ENCODE assay signal across 10 mouse cellular contexts in genomic region chr5:107357723-107358122, GRCm38 (mm10). TPM values are rescaled to one million over a fixed set of nuclear protein-coding genes. Genes with fewer than 3 reads are reported as not detected.
"Had no signal": no experiment of that assay in that cellular context is flagged by ENCODE, and none has a peak within 500 bp of the region (broad histone marks: within the 10 kb centered on the region; RNA-seq: fewer than 3 reads in every experiment).

No protein-coding gene starts in this region.

- ATAC-seq: lung, postnatal 0 days; midbrain, embryonic 13.5 days had no signal

- DNase-seq: kidney, adult 18-20 months; kidney, postnatal 14 days; lung, adult 2 months; lung, postnatal 36 days; right cerebral cortex, adult 18-20 months; right cerebral cortex, postnatal 25 days; spleen, adult 18-20 months had no signal

RNA-seq across cellular contexts. Expression of gene Ephx4, which starts 44.8 kb away (rescaled TPM):
- total RNA-seq: megakaryocyte progenitor cell, adult 5-6 weeks had no signal
